Mouse (Mus musculus) liver, postnatal 0 days (tissue): Measurements from ENCODE around the gene Mthfsl.
"Not testable (repeated sequence)": the region's sequence is repeated elsewhere in the genome, so short reads cannot be mapped to it uniquely, and the experiment has no call there.

Experiments used
- CTCF ChIP-seq: sonication (generic); IDR thresholded peaks from 2 replicates; pipeline ENCODE4 v1.5.1; 2016; ENCODE audit warnings: antibody characterized with exemption, low read depth
- EP300 ChIP-seq: IDR thresholded peaks from 2 replicates; pipeline ENCODE4 v1.6.1; 2016; ENCODE audit warnings: antibody characterized with exemption, low read depth, mild to moderate bottlenecking

- not testable (repeated sequence) for TF ChIP-seq CTCF, EP300
Measured at GRCm38 (mm10) chr9:88721628-88722027, 1.5 kb upstream of the Mthfsl start.
